Mouse (Mus musculus): Measurements from ENCODE around the gene Krit1. TPM values are rescaled to one million over a fixed set of nuclear protein-coding genes. Genes with fewer than 3 reads are reported as not detected.
A peak's percentile ranks its signal among the peaks of the same experiment; 100 is the strongest.
"Not testable (repeated sequence)": the region's sequence is repeated elsewhere in the genome, so short reads cannot be mapped to it uniquely, and the experiment has no call there.

The Krit1 gene
- polyA plus RNA-seq (2015; fragmentation: Nextera tagmentation; extraction: Ambion mirVana): 34.9 and 35.8 TPM in 2 replicates

- peak; percentile 92 for ATAC-seq (replicated peaks; ENCODE audit: insufficient number of reproducible peaks, insufficient read depth, low FRiP score, low read depth)
- Histone ChIP-seq H3K4me3 (peak within 1 kb of the TSS; percentile 97), H3K36me3 (peaks cover 3% of the 10 kb centered on the region), H3K4me1 (replicated peaks) (peaks cover 8% of the 10 kb centered on the region), H3K27ac (peak within 1 kb of the TSS; percentile 90), H3K9ac (peak within 1 kb of the TSS; percentile 84), H3K27me3 (no peaks in the 10 kb centered on the region), H3K9me3 (replicated peaks) (no peaks in the 10 kb centered on the region), H3K4me2 (peak within 1 kb of the TSS; percentile 75)
- WGBS: under 1% methylated on average over 107 of the region's 109 CpGs
Observed at GRCm38 (mm10) chr5:3802433-3803291, at the start of gene Krit1, which contains the start of gene Ankib1. TSS of gene Krit1 (plus strand) at chr5:3803184. TSS of gene Ankib1 (minus strand) at chr5:3802925.

- no peak for ATAC-seq (replicated peaks; ENCODE audit: insufficient number of reproducible peaks, insufficient read depth, low FRiP score, low read depth)
- H3K36me3 ChIP-seq: no peaks in the 10 kb centered on the region; the same call in 1 of the 2 replicates
- no peak overlapping the region for H3K27ac ChIP-seq
Observed at GRCm38 (mm10) chr5:3771512-3771911, 31.5 kb upstream of the Krit1 start.

GRCm38 (mm10) chr5:3772017-3772416 is 31.0 kb upstream of the Krit1 start:
- Histone ChIP-seq H3K4me3 (no peak overlapping the region; the same call in 1 of the 2 replicates), H3K27me3 (no peaks in the 10 kb centered on the region), H3K36me3 (no peaks in the 10 kb centered on the region; the same call in 1 of the 2 replicates), H3K9me3 (replicated peaks) (no peaks in the 10 kb centered on the region), H3K9ac (no peak overlapping the region), H3K4me1 (replicated peaks) (no peaks in the 10 kb centered on the region), H3K27ac (peak overlapping the region; percentile 7; the same call in 1 of the 2 replicates), H3K4me2 (peak overlapping the region; percentile 38; the same call in 1 of the 2 replicates)
- no peak for ATAC-seq (replicated peaks; ENCODE audit: insufficient number of reproducible peaks, insufficient read depth, low FRiP score, low read depth)
- WGBS: 49% methylated on average over 3 of the region's 3 CpGs

More at GRCm38 (mm10) chr5:3771512-3771911, 31.5 kb upstream of the Krit1 start:
- Histone ChIP-seq H3K9ac (no peak overlapping the region), H3K4me1 (replicated peaks) (no peaks in the 10 kb centered on the region), H3K4me2 (peak overlapping the region; percentile 38; the same call in 1 of the 2 replicates), H3K9me3 (replicated peaks) (no peaks in the 10 kb centered on the region), H3K27me3 (no peaks in the 10 kb centered on the region), H3K4me3 (no peak overlapping the region)
- WGBS: 69% methylated on average over 3 of the region's 3 CpGs

- no peaks in the 10 kb centered on the region for H3K36me3 ChIP-seq
- ATAC-seq (replicated peaks; ENCODE audit: insufficient number of reproducible peaks, insufficient read depth, low FRiP score, low read depth): no peak
Observed at GRCm38 (mm10) chr5:3782670-3783069, 20.3 kb upstream of the Krit1 start.

GRCm38 (mm10) chr5:3783947-3784681 is 18.9 kb upstream of the Krit1 start:
- H3K27me3 ChIP-seq: no peaks in the 10 kb centered on the region
- no peak for ATAC-seq (replicated peaks; ENCODE audit: insufficient number of reproducible peaks, insufficient read depth, low FRiP score, low read depth)
- WGBS: 83% methylated on average over 2 of the region's 2 CpGs
- H3K4me2 ChIP-seq: no peak overlapping the region
- no peak overlapping the region for H3K9ac ChIP-seq
- no peaks in the 10 kb centered on the region for H3K9me3 ChIP-seq (replicated peaks)
- no peaks in the 10 kb centered on the region for H3K36me3 ChIP-seq
- H3K4me3 ChIP-seq: no peak overlapping the region
- H3K27ac ChIP-seq: no peak overlapping the region
- H3K4me1 ChIP-seq (replicated peaks): peaks cover 11% of the 10 kb centered on the region; the same call in 1 of the 2 replicates

More at GRCm38 (mm10) chr5:3782670-3783069, 20.3 kb upstream of the Krit1 start:
- no peak overlapping the region for H3K27ac ChIP-seq
- no peaks in the 10 kb centered on the region for H3K9me3 ChIP-seq (replicated peaks)
- H3K4me1 ChIP-seq (replicated peaks): peaks cover 8% of the 10 kb centered on the region; the same call in 1 of the 2 replicates
- H3K9ac ChIP-seq: no peak overlapping the region
- no peak overlapping the region for H3K4me3 ChIP-seq
- no peak overlapping the region for H3K4me2 ChIP-seq
- H3K27me3 ChIP-seq: no peaks in the 10 kb centered on the region

GRCm38 (mm10) chr5:3784751-3785496 is 18.1 kb upstream of the Krit1 start:
- Histone ChIP-seq H3K9ac (no peak overlapping the region), H3K27me3 (no peaks in the 10 kb centered on the region), H3K27ac (no peak overlapping the region), H3K4me3 (no peak overlapping the region), H3K4me1 (replicated peaks) (peaks cover 11% of the 10 kb centered on the region; the same call in 1 of the 2 replicates), H3K36me3 (no peaks in the 10 kb centered on the region), H3K4me2 (no peak overlapping the region), H3K9me3 (replicated peaks) (no peaks in the 10 kb centered on the region)
- no peak for ATAC-seq (replicated peaks; ENCODE audit: insufficient number of reproducible peaks, insufficient read depth, low FRiP score, low read depth)
- 27% methylated on average over 1 of the region's 1 CpGs for WGBS

- 59% methylated on average over 4 of the region's 4 CpGs for WGBS
- Histone ChIP-seq H3K9me3 (replicated peaks) (no peaks in the 10 kb centered on the region), H3K36me3 (no peaks in the 10 kb centered on the region), H3K4me1 (replicated peaks) (peaks cover 14% of the 10 kb centered on the region; the same call in 1 of the 2 replicates), H3K4me3 (no peak overlapping the region), H3K27ac (no peak overlapping the region), H3K27me3 (no peaks in the 10 kb centered on the region), H3K9ac (no peak overlapping the region), H3K4me2 (no peak overlapping the region)
- ATAC-seq (replicated peaks; ENCODE audit: insufficient number of reproducible peaks, insufficient read depth, low FRiP score, low read depth): no peak
Observed at GRCm38 (mm10) chr5:3787548-3787947, 15.4 kb upstream of the Krit1 start.

- Histone ChIP-seq H3K4me2 (no peak overlapping the region), H3K9me3 (replicated peaks) (no peaks in the 10 kb centered on the region), H3K4me1 (replicated peaks) (peaks cover 10% of the 10 kb centered on the region; the same call in 1 of the 2 replicates), H3K4me3 (no peak overlapping the region), H3K27me3 (no peaks in the 10 kb centered on the region), H3K9ac (no peak overlapping the region), H3K36me3 (no peaks in the 10 kb centered on the region), H3K27ac (no peak overlapping the region)
- no peak for ATAC-seq (replicated peaks; ENCODE audit: insufficient number of reproducible peaks, insufficient read depth, low FRiP score, low read depth)
Observed at GRCm38 (mm10) chr5:3791048-3791447, 11.9 kb upstream of the Krit1 start.

- not testable (repeated sequence) for H3K4me2 ChIP-seq; H3K36me3 ChIP-seq; H3K27me3 ChIP-seq; H3K4me1 ChIP-seq (replicated peaks); H3K9ac ChIP-seq; H3K27ac ChIP-seq; H3K9me3 ChIP-seq (replicated peaks); H3K4me3 ChIP-seq; ATAC-seq (replicated peaks; ENCODE audit: insufficient number of reproducible peaks, insufficient read depth, low FRiP score, low read depth)
- whole genome bisulfite sequencing: 91% methylated on average over 2 of the region's 2 CpGs
Observed at GRCm38 (mm10) chr5:3797101-3797500, 5.9 kb upstream of the Krit1 start.

GRCm38 (mm10) chr5:3798656-3799055 is 4.3 kb upstream of the Krit1 start:
- not testable (repeated sequence) for H3K27me3 ChIP-seq; ATAC-seq (replicated peaks; ENCODE audit: insufficient number of reproducible peaks, insufficient read depth, low FRiP score, low read depth); H3K4me1 ChIP-seq (replicated peaks); H3K4me3 ChIP-seq; H3K36me3 ChIP-seq; H3K9ac ChIP-seq; H3K27ac ChIP-seq; H3K9me3 ChIP-seq (replicated peaks); H3K4me2 ChIP-seq

GRCm38 (mm10) chr5:3800041-3800440 is 2.9 kb upstream of the Krit1 start:
- H3K27ac ChIP-seq: no peak overlapping the region
- ATAC-seq (replicated peaks; ENCODE audit: insufficient number of reproducible peaks, insufficient read depth, low FRiP score, low read depth): no peak
- WGBS: 85% methylated on average over 1 of the region's 1 CpGs

More at GRCm38 (mm10) chr5:3800041-3800440, 2.9 kb upstream of the Krit1 start:
- Histone ChIP-seq H3K9ac (no peak overlapping the region), H3K36me3 (no peaks in the 10 kb centered on the region), H3K4me2 (no peak overlapping the region), H3K4me3 (no peak overlapping the region), H3K4me1 (replicated peaks) (peaks cover 8% of the 10 kb centered on the region), H3K9me3 (replicated peaks) (no peaks in the 10 kb centered on the region), H3K27me3 (no peaks in the 10 kb centered on the region)

All from heart, embryonic 15.5 days (tissue).